Mouse (Mus musculus) cerebellum, adult 9-11 months (tissue): ENCODE data around the gene Itpkb.

ENCODE experiments used
- DNase-seq: peaks from one replicate; pipeline ENCODE4 v3.0.0; 2022

The Itpkb gene

DNA sequence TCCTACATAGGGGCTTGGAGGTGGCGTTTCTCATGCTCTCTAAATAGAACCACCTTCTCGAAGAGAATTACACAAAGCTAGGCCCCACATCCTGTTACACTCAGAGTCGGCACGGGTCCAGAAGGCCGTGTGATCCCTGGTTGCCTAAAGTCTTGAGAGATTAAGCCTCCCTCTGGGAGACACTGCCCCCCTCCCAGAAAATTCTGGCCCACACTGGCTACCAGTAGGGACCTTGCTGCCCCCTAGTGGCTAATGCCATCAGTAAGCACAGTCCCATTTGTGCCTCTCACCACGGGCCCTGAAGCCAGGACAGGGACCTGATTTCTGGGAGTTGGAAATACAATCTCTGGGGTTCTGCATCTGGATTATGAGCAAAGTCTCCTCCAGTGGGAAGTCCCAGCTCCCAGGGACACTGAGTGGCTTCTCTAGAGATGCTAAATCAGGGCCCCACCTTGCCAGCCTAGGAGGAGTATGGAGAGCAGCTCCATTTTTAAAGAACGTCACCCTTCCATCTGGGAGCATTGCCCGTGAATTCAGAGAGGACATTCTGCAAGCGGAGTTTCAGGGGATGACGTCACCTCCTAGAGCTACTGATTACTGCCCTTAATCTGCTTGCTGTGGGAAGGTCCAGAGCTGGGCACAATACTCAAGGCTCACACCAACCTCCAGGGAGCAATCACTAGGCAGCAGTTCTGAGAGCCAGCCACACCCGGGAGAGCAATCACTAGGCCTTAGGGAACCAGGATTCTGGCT, 92.0 kb downstream of the Itpkb start:
- peak; percentile 71 for DNase-seq

DNA sequence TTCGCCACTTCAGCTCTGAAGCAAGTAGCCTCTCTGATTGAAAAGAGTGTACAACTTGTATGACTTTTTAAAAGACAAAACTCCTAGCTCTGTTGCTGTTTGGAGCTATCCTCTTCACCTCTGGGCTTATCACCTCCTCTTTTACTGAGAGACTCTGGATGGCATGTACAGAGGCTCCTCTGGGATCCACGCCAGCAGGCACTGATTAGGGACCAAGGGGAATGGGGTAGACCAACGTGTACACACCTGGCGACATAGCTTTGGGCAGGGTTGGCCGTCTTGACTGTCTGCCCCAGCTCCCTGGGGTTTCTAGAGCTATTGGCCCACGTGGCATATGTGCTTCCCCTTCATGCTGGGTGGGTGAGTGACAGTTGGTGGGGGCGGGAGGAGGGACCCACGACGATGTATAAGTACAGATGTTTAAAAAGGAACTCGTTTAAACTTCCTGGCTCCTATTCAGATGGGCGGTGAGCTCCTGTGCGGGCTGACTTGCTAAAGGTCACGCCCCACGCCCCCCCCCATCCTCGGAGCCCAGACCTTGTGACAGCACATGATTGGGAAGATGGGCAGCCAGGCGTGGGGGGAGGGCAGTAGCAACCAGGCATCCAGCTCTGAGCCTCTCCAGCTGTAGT, 92.8 kb downstream of the Itpkb start:
- DNase-seq: no peak

DNA sequence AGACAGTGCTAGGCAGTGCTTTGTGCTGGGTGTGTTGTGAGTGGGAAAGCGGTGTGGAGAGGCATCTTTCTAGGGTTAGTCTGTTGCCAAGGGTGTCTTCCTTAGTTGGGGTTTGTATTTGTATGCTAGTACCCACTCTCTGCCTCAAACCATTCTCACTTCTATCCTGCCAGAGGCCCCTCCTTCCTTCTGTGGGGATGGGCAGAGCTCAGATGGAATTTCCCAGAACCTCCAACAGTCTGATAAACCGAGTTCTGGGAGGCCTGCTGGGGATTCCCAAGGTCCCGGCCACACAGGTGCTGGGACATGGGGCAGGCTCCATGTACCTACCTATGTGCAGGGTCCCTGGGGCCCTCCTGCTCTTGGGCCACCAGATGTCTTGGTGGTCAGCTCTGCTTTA, 93.6 kb downstream of the Itpkb start:
- no peak for DNase-seq

DNA sequence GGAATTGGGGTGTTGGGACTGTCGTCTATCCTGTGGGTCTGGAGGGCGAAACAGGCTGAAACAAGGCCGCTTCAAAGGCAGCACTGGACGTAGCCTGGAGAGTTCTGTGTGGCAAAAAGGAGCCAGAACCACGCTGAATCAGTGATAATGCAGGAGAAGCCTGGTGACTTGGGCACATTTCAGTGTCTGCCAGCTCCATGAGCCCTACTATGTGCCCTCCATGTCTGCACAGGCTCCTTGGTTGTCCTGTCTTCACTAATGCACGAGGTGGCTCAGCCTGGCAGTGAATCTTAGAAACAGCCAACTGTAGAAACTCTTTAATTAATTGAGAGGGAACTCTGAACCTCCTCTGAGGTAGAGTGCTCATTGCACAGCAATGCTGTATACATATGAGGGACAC, 96.1 kb downstream of the Itpkb start:
- no peak for DNase-seq

DNA sequence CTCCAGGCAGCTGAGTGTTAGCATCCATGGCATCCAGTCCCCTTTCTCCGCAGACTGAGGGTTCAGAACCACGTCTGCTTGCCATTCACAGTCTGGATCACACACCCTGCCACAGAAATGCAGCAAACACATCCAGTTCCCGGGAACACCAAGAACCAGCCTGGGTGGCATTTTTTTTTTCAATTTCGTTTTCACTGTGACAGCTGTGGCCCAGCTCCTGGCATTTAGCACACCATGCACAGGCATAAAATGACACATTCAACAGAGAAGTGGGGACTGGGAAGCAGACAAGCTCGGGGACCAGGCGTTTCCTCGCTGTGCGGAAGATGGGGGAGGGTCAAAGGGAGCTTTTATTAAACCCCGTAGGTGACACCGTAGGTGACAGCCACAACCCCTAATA, 97.4 kb downstream of the Itpkb start:
- DNase-seq: no peak

DNA sequence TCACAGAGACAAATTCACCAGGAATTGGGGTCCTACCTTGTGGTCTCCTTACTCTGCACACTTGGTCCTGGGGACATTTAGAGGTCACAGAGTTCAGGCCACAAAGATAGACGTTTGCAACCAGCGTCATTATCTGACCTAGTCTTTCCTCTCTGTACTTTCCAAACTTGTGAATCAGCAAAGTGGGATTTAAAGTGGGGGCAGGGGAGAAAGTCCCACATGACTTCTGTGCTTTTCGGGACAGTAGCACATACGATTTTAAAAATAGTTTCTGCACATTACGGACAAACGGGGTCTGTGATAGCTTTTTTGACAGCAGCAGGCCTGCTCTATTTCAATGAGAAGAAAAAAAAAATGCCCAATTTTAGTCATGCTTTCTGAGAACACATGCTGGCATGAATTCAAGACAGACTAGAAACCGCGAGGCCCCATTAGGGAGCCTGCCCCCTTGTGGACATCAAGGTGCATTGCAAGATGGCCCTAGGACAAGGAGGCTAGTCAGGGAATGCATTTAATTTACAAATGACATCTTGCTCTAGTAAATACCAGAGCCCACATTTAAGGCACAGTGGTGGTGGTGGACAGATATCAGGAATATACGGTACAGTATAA, 97.9 kb downstream of the Itpkb start:
- DNase-seq: peak; percentile 49

DNA sequence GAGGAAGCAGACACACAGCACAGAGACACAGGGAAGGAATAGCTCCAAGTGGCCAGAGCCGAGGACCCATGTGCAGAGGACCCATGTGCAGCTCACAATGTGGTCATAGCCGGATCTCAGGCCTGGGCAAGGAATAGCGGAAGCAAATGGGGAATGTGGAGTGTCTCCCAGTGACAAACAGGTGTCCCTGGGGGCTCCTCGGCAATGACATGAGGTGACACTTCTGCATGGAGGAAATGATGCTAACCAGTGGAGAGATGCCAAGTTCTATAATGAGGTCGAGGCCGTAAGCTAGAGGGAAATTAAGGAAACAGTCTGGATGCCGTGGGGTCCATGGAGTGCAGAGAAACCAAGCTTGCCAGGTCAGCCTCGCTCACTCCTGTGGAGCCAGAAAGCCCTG, 98.6 kb downstream of the Itpkb start:
- no peak for DNase-seq

DNA sequence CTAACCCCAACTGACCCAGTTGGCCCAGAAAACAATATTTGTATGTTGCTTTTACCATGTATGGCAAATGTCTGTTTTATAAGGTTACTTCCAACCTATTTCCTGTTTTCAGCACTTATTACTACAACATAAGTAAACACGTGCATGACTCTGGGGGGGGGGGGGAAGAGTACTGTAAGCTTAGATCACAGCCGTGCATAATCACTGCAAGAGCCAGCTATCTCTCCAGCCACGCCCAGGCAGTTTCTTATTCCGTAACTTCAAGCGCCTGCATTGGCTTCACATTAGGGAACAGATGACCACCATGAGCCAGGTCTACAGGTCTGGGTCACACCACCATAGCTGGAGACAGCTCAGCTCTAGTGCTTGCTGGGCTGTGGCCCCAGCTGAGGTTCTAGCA, 99.5 kb downstream of the Itpkb start:
- DNase-seq: no peak

DNA sequence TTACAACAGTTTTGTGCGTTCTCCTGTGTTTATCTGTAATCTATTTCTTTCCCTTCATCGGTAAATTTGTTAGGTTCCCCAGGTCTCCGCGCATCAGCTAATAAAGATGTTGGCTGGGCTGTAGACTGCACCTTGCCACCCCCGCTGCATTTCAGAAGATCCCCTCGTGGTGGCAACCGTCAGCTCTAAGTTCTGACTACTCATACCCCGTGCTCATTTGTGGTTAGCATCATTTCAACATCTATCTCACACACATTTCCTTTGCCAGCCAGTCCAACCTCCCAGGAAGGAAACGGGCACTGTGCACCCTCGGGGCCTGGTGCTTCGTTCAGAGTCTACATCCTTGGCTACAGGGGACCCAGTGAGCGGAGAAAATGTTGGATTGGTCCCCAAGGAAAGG, 101.5 kb downstream of the Itpkb start:
- no peak for DNase-seq

DNA sequence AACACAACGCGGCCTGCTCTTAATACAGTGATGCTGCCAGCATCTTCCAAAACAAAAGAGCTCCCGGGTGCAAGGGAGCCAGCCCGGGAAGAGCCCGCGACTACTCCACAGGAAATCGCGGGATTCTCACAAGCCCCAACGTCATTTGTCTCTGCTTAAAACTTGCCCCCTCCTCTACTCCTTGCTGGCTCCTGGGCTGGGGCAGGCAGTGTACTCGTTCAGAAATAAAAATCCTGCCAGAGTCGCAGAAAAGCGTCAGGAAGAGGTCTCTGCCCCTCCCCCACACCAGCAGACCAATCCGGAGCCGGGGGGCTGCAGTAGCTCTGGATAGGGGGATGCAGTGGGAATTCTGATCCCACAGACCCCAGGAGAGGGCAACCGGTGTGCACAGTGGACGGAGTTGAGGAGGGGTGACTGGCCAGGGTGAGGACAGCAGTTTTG, 102.8 kb downstream of the Itpkb start:
- no peak for DNase-seq

DNA sequence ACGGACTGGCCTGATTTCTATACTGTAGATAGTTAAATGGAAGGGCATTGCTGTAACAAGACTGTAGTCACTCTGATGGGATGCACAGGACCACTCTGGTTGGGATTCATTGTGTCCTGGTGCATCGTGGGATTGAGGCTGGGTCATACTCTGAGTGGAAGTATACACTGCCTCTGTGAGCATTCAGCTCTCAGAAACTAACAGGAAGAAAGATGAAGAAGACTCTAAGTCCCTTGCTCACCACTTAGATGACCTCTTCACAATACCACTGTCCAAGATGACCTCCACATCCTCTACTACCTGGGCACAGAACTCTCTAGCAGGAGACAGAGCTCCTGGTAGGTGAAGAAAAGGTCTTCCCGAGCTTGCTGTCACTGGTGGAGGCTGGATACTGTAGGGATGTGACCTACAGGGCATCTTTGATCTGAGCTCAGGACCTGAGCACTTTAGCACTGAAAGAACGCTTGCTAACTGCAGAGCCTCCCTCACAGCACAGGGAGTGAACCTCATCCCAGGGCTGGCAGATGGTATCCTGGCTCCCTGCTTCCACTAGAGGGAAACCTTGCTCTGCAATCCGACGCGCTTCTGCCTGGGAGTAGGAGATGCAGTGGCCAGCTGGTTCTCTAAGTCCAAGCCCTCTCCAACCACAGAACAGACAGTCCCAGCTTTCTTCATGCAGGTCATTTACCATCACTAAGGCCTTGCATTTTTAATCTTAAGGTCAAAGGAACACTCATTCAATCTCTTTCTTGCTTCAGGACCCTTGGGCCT, 103.7 kb downstream of the Itpkb start:
- DNase-seq: peak; percentile 74

DNA sequence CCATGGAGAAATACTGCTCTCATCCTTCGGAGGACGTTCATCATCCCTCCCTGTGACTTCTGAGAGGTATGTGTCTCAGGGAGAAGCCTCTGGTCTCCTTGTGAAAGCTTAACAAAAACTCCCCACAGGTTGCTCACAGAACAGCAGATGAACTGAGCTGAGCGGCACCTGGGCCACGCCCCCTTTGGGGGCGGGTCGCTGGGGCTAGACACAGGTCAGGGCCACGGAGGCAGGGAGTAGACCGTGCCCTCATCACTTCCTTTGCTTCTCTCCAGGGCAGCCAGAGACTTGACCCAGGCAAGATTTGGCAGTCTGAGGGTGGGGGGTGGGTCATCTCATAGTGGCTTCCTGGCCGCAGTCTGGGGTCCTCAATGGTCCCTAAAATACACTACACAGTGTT, 104.6 kb downstream of the Itpkb start:
- DNase-seq: no peak

DNA sequence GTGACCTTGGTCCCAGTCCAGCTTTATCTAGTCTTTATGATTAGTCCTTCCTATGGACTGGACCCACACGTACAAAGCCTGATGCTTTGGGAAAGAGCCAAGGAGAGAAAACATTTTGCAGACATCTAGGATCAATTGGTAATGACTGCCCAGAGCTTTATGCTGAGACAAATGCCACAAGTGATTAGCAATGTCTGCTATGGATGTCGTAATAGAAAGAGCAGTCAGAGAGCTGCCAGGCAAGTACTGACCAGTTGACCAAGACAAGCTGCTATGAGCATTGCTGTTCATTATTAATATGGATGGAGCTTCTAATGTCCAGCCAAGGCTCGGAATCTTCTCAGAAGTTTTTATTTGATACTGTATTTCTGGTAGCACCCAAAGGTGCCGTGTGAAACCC, 109.2 kb downstream of the Itpkb start:
- DNase-seq: no peak

DNA sequence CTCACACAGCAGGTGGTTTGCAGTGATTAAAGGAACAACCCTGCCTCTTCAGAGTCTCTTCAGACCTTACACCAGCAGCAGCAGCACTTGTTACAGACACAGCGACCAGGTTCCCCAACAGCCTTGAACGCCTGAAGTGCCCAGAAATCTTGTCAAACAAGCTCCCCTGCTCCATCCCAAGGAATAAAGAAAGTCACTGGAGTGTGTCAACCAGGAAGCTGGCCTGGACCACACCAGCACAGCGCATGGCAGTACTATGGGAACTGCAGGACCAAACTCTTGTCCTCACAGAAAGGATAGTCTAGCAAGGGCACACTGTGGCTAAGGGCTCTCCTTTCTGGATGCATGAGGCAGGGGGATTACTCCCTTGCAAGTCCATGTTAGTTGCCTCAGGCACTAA, 114.1 kb downstream of the Itpkb start:
- DNase-seq: no peak

DNA sequence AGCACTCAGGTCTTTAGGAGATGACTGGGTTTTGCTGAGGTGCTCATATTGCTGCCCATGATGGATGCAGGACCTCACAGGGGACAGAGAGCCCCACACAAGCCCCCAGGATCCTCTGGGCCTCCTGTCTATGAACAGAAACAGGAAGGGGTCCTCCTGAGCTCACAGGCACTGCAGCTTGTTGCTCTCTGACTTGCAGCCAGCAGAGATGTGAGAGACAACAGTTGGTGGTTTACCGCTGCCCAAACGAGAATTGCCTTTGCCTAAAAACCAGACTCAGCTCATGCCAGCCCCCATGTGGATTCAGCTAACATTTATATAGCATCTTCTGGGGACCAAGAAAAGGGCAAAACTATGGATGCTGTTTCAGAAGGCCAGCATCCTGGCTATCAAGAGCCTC, 119.4 kb downstream of the Itpkb start:
- no peak for DNase-seq

DNA sequence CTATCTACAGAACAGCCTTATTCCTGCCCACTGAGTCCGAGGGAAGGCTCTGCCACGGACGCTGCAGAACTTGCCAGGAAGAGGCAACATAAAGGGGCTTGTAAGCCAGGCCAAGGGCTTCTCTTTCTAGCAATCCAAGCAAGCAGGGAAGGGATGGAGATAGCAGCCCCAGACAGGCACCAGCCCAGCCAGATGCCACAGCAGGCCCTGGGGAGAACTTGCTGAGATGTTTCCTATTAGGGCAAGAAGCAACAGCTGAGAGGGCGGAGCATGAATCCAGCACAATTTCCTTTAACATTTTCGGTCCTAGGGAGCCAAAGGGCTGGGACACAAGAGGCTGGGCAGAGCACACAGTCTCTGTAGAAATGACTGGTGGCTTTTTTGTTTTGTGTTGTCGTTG, 128.0 kb downstream of the Itpkb start:
- peak; percentile 42 for DNase-seq

DNA sequence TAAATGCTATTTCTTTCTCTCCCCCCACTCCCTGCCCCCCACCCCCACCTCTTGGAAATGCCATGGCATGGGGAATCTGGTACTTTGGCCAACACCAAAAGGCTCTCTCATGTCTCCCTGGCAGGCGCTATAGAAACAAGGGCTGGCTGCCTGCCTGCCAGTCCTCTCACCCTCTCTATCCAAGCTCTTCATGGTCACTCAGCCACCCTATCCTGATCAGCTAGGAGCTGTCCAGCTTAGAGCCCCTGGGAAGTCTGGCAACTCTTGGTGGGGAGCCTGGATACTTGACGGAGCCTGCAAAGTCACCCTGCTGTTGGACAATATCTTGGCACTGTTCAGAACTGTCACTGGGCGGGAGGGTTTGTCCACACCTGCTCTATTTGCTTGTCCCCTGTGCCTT, 128.4 kb downstream of the Itpkb start:
- DNase-seq: peak; percentile 41

DNA sequence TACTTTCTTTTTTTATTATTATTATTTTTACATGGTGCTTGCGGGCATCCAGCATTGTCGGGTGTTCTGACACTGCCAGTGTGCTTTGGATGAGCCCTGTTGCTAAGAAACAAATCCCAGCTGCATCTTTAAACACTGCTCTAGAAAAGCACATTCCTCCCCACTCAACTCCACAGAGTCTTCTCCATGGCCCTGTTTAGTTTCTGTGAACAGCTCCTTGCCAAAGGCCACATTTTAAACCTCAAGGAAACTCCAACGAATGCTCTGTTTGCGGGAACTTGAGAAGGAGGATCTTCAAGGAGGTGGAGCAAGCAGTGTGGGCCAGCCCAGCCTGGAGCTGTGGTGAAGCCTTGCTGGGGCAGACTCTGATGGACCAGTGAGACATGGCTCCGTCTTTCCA, 130.4 kb downstream of the Itpkb start:
- DNase-seq: no peak

DNA sequence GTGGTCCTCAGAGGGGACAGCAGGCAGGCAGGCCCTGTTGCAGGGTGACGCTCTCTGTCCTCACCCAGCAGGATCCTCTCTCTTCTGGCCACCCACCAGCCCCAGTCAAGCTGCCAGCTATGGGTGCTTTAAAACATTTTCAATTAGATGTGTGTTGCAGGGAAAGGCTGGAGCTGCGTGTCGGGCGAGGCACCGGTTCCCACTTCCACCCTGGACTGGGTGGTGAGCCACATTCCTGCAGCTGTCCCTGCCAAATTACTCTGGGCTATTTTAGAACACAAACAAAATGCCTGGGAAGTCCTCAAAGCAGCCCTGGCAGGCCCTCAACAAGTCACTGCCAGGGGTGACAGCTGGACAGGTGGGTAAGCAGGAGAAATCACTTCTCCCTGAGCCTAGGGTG, 132.1 kb downstream of the Itpkb start:
- DNase-seq: peak; percentile 16

DNA sequence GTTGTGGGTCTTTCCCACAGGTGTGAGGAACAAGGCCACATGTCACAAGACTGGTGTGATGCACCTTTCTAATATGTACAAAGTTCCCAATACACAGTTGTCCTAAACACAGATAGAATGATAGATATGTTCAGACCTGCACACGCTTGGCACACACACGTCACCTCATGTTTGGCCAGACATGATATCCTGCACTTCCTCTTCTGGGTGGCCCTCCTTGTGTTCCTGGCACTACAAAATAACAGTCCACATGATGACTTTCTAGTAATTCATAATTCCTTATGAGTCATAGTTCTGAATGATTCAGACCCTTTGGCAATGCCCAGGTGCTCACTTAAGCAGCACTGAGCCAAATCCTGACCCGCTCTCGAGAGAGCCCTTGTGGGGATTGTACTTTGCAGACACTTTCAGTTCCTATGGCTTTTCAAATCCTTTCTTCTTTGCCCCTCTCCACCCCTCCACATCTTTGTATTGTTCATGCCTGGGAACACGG, 132.7 kb downstream of the Itpkb start:
- DNase-seq: no peak

DNA sequence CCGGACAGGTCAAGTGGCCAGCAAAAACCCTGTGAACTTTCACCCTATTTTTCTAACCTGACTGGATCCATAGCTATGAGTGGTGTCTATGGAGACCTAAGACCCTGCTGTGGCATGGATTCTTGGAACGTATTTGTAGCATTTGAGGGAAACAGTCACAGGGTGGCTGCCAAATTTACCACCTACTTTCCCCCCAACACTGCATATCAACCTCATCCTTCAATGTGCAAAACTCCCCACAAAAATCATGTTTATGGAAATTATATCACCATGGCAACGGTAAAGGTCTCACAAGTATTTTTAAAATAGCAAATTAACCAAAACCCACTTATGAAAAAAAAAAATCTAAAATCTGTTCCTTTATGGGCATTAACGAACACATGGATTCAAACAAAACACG, 134.1 kb downstream of the Itpkb start:
- no peak for DNase-seq

DNA sequence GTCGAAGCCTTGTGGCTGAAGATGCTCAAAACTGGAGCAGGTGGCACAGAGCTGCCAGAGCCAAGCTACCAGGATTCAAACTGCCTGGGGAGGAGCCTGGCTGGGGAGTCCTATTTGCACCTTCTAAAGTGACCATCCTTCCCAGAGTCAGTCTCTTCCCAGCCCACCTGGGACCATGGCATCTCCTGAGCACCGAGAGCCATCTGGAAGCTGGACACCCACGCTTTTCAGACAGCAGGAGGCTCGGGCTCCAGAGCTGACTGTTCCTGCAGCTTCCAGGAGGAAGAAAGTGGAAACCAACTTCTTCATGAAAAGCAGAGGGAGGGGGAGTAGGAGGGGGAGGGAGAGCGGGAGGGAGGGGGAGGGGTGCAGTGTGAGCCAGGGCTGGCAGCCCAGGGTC, 135.3 kb downstream of the Itpkb start:
- DNase-seq: no peak

DNA sequence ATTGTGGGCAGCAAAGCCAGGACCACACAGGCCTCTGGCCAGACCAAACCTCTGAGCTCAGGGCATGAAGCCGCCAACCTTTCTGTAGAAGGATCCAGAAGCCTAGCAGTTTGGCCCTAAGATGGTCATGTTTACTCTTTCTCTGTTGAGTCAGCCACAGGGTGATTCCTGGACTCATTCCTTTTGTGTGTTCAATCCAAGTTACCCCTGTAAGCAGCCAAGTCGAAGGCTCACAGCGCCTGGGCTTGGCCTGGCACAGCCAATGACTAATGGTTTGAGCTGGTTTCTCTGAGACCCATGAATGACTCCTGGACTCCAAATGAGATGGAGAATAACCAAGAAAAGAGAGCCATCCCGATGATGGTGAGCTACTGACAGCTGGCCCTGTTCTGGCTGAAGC, 137.7 kb downstream of the Itpkb start:
- no peak for DNase-seq

DNA sequence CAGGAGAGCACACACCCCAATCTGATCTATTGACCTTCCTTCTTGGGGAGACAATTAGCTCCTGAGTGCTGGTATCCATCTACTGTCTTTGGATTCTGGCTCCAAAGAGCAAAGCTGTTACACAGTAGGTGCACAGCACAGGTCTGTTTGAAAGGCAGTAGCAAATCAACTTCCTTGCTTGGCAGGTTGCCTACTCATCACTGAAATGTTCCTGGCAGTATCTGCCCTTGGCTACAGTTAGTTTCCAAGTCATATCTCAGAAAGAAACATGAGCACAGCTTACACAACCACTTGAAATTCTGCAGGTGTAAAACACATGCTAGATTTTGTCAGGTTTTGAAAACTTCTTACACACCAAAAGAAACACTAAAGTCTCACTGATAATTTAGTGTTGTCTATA, 143.3 kb downstream of the Itpkb start:
- DNase-seq: no peak
